Mouse (Mus musculus) hindbrain, embryonic 13.5 days (tissue): Measurements from ENCODE around the gene Cnpy3. TPM values are rescaled to one million over a fixed set of nuclear protein-coding genes. Genes with fewer than 3 reads are reported as not detected.

ENCODE experiments used
- ATAC-seq: fragments of 200-750 bp; cut with Nextera tagmentation; 2 replicates; pipeline ENCODE4 v1.8.0; 2017; ENCODE audit warnings: moderate TSS enrichment; ENCODE audit not compliant: low FRiP score
- H3K27ac ChIP-seq: fragments of 300-500 bp; sonication (generic); 2 replicates; pipeline ENCODE4 v1.5.1; 2015; ENCODE audit warnings: inconsistent platforms, mild to moderate bottlenecking, moderate library complexity
- H3K27me3 ChIP-seq: fragments of 300-500 bp; sonication (generic); 2 replicates; pipeline ENCODE4 v1.6.1; 2015; ENCODE audit warnings: mild to moderate bottlenecking, inconsistent platforms
- H3K36me3 ChIP-seq: fragments of 300-500 bp; sonication (generic); 2 replicates; pipeline ENCODE4 v1.6.1; 2015; ENCODE audit warnings: mild to moderate bottlenecking, inconsistent platforms
- H3K4me1 ChIP-seq: fragments of 300-500 bp; sonication (generic); replicated peaks from 2 replicates; pipeline ENCODE4 v1.6.1; 2015; ENCODE audit warnings: inconsistent platforms
- H3K4me2 ChIP-seq: fragments of 300-500 bp; sonication (generic); 2 replicates; pipeline ENCODE4 v1.6.1; 2015; ENCODE audit warnings: inconsistent platforms, mild to moderate bottlenecking, moderate library complexity
- H3K4me3 ChIP-seq: fragments of 300-500 bp; sonication (generic); 2 replicates; pipeline ENCODE4 v1.5.1; 2015; ENCODE audit warnings: mild to moderate bottlenecking, inconsistent platforms
- H3K9ac ChIP-seq: fragments of 300-500 bp; sonication (generic); 2 replicates; pipeline ENCODE4 v1.6.1; 2015; ENCODE audit warnings: mild to moderate bottlenecking, inconsistent platforms
- H3K9me3 ChIP-seq: fragments of 300-500 bp; sonication (generic); 2 replicates; pipeline ENCODE4 v1.6.1; 2016; ENCODE audit warnings: inconsistent platforms
- WGBS: fragments of 180-500 bp; shearing (Covaris S2); methylation state at CpG from one replicate; pipeline ENCODE4 v1.1.7; 2015; 5-methylcytosine and 5-hydroxymethylcytosine counted together
- polyA plus RNA-seq: library from polyadenylated mRNA; unstranded; fragments of >200 nt; fragmentation: Nextera tagmentation; extraction: Ambion mirVana; gene quantifications from 2 replicates; pipeline ENCODE4 v1.2.1, GENCODE M21; 2015

Gene Cnpy3
- polyA plus RNA-seq, 1 experiment from 2014 or later, result 67.1 TPM

GRCm38 (mm10) chr17:46728021-46728420 lies 24.0 kb downstream of the Cnpy3 start:
- Histone ChIP-seq H3K27ac (no peak overlapping the region), H3K9me3 (no peaks in the 10 kb centered on the region), H3K36me3 (peaks cover 34% of the 10 kb centered on the region), H3K4me3 (no peak overlapping the region), H3K9ac (no peak overlapping the region), H3K27me3 (peaks cover 21% of the 10 kb centered on the region), H3K4me1 (0 out of 2 replicates have a peak, but pooled peaks cover 4% of the 10 kb centered on the region), H3K4me2 (no peak overlapping the region)
- no peak for ATAC-seq
- WGBS, result 44% methylated on average over 6 of the region's 6 CpGs

DNA sequence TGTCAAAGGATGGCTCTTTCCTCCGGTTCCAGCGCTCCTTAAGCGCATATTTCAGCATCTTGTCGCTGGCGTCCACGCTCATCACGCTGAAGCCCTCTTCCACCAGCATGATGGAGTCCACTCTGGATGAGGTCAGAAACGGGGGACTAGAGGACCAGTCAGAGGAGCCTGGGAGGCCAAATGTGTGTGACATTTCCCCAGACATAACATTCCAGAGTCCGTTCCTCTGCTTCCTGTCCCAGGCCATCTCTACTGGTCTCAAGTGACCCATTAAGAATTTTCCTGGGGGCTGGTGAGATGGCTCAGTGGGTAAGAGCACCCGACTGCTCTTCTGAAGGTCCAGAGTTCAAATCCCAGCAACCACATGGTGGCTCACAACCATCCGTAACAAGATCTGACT lies 24.7 kb downstream of the Cnpy3 start:
- peaks cover 39% of the 10 kb centered on the region for H3K36me3 ChIP-seq
- no peaks in the 10 kb centered on the region for H3K9me3 ChIP-seq
- H3K27me3 ChIP-seq, result peaks cover 21% of the 10 kb centered on the region
- H3K27ac ChIP-seq, result no peak overlapping the region
- no peak overlapping the region for H3K4me2 ChIP-seq
- ATAC-seq, result no peak
- H3K4me3 ChIP-seq, result no peak overlapping the region
- H3K4me1 ChIP-seq, result 0 out of 2 replicates have a peak, but pooled peaks cover 4% of the 10 kb centered on the region
- WGBS, result 89% methylated on average over 11 of the region's 11 CpGs
- H3K9ac ChIP-seq, result no peak overlapping the region

- H3K4me1 ChIP-seq, result 0 out of 2 replicates have a peak, but pooled peaks cover 4% of the 10 kb centered on the region
- H3K9me3 ChIP-seq, result no peaks in the 10 kb centered on the region
- peaks cover 52% of the 10 kb centered on the region for H3K36me3 ChIP-seq
- H3K9ac ChIP-seq, result no peak overlapping the region
- H3K27ac ChIP-seq, result no peak overlapping the region
- 92% methylated on average over 26 of the region's 26 CpGs for WGBS
- peaks cover 21% of the 10 kb centered on the region for H3K27me3 ChIP-seq
- no peak overlapping the region for H3K4me2 ChIP-seq
- no peak for ATAC-seq
- no peak overlapping the region for H3K4me3 ChIP-seq
These were observed 26.0 kb downstream of the Cnpy3 start for GRCm38 (mm10) chr17:46725731-46726645.

GRCm38 (mm10) chr17:46725273-46725672 lies 26.7 kb downstream of the Cnpy3 start:
- Histone ChIP-seq H3K27me3 (peaks cover 21% of the 10 kb centered on the region), H3K9me3 (no peaks in the 10 kb centered on the region), H3K36me3 (peaks cover 59% of the 10 kb centered on the region), H3K4me1 (0 out of 2 replicates have a peak, but pooled peaks cover 4% of the 10 kb centered on the region), H3K27ac (no peak overlapping the region), H3K9ac (peak overlapping the region; percentile 25; the same call in 1 of the 2 replicates), H3K4me2 (no peak overlapping the region), H3K4me3 (no peak overlapping the region)
- ATAC-seq, result no peak
- 53% methylated on average over 9 of the region's 9 CpGs for WGBS

DNA sequence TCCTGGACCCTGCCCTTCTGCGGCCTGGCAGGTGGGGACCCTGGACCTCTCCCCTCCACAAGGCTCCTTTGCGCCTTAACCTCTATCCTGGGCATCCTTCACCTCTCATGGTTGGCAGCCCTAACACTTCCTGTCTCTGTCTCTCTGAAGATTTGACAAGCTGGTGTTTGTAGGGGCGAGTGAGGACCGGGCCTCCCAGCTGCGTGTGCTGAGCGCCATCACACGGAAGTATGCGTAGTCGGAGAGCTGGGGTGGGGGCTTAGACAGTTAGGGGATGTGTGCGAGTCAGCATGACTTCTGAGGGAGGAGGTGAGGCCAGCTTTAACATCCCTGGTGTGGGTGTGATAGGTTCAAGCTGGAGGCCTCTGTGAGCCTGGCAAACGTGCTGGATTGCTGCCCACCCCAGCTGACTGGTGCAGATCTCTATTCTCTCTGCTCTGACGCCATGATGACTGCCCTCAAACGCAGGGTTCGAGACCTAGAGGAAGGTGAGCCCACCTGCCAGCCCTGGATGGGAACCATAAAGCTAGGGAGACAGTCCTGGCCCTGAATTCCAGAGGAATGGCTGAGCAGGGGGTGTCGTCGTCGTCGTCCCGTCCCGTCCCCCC lies 27.4 kb downstream of the Cnpy3 start:
- Histone ChIP-seq H3K36me3 (peaks cover 63% of the 10 kb centered on the region), H3K9ac (no peak overlapping the region), H3K27ac (no peak overlapping the region), H3K4me2 (no peak overlapping the region), H3K4me1 (0 out of 2 replicates have a peak, but pooled peaks cover 4% of the 10 kb centered on the region), H3K27me3 (peaks cover 19% of the 10 kb centered on the region), H3K9me3 (no peaks in the 10 kb centered on the region), H3K4me3 (no peak overlapping the region)
- ATAC-seq, result no peak
- 86% methylated on average over 17 of the region's 20 CpGs for WGBS

GRCm38 (mm10) chr17:46721077-46721476 lies 30.9 kb downstream of the Cnpy3 start:
- 84% methylated on average over 7 of the region's 7 CpGs for WGBS
- no peak for ATAC-seq
- H3K4me3 ChIP-seq, result no peak overlapping the region
- H3K36me3 ChIP-seq, result peaks cover 70% of the 10 kb centered on the region
- H3K9ac ChIP-seq, result no peak overlapping the region
- H3K9me3 ChIP-seq, result no peaks in the 10 kb centered on the region
- H3K4me2 ChIP-seq, result no peak overlapping the region
- no peak overlapping the region for H3K27ac ChIP-seq
- H3K27me3 ChIP-seq, result no peaks in the 10 kb centered on the region
- H3K4me1 ChIP-seq, result no peaks in the 10 kb centered on the region

GRCm38 (mm10) chr17:46714756-46715481 lies 37.1 kb downstream of the Cnpy3 start:
- peaks cover 40% of the 10 kb centered on the region for H3K36me3 ChIP-seq
- H3K27ac ChIP-seq, result no peak overlapping the region
- no peak overlapping the region for H3K9ac ChIP-seq
- H3K4me1 ChIP-seq, result peaks cover 19% of the 10 kb centered on the region
- 96% methylated on average over 11 of the region's 11 CpGs for WGBS
- no peak overlapping the region for H3K4me2 ChIP-seq
- H3K27me3 ChIP-seq, result no peaks in the 10 kb centered on the region
- no peak for ATAC-seq
- no peak overlapping the region for H3K4me3 ChIP-seq
- H3K9me3 ChIP-seq, result no peaks in the 10 kb centered on the region

GRCm38 (mm10) chr17:46713849-46714248 lies 38.2 kb downstream of the Cnpy3 start:
- H3K4me2 ChIP-seq, result no peak overlapping the region
- H3K36me3 ChIP-seq, result peaks cover 36% of the 10 kb centered on the region
- H3K4me1 ChIP-seq, result peaks cover 19% of the 10 kb centered on the region
- no peak overlapping the region for H3K27ac ChIP-seq
- H3K4me3 ChIP-seq, result no peak overlapping the region
- H3K9ac ChIP-seq, result no peak overlapping the region
- no peaks in the 10 kb centered on the region for H3K27me3 ChIP-seq
- whole genome bisulfite sequencing, result 94% methylated on average over 9 of the region's 9 CpGs
- ATAC-seq, result no peak
- H3K9me3 ChIP-seq, result no peaks in the 10 kb centered on the region

DNA sequence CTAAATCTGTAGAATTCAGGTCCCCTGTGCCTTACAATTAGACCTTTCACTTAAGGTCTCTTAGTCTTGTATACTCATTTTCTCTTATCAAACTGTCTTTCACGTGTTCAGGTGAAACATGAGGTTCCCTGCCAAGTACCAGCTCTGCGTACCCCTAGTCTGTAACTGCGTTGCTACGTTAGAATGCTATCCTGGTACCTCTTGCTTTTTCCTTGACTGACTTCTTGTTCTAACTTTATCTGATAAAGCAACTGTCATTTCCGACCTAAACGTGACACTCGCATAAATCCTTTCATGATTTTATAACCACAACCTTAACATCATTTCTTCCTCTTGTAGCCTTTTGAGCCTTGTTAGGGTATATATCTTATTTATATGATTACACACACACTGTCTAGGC lies 39.6 kb downstream of the Cnpy3 start:
- no peak for ATAC-seq
- H3K36me3 ChIP-seq, result peaks cover 34% of the 10 kb centered on the region
- no peak overlapping the region for H3K27ac ChIP-seq
- peak overlapping the region; percentile 100 for H3K4me2 ChIP-seq
- peaks cover 19% of the 10 kb centered on the region for H3K4me1 ChIP-seq
- WGBS, result 77% methylated on average over 7 of the region's 7 CpGs
- H3K27me3 ChIP-seq, result no peaks in the 10 kb centered on the region
- H3K9me3 ChIP-seq, result no peaks in the 10 kb centered on the region
- peak overlapping the region; percentile 100 for H3K4me3 ChIP-seq
- peak overlapping the region; percentile 94 for H3K9ac ChIP-seq

DNA sequence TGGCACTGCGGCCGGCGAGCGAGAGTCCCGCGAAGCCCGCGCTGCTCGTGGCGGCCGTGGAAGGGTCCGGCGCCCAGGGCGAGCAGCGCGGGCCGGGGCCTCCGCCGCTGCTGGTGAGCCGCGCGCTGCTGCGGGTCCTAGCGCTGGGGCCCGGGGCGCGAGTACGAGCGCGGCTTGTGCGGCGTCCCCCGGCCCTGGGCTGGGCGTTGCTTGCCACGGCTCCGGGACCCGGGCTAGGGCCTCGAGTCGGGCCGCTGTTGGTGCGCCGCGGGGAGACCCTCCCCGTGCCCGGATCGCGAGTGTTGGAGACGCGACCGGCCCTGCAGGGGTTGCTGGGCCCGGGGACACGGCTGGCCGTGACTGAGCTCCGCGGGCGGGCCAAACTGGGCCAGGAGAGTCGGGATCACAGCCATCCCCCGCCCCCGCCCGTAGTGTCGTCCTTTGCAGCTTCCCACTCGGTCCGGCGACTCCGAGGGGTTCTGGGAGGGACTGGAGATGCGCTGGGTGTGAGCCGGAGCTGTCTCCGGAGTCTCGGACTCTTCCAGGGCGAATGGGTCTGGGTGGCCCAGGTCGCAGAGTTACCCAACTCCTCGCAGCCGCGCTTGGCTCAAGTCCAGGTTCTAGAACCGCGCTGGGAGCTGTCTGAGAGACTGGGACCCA lies 40.3 kb downstream of the Cnpy3 start:
- WGBS, result under 1% methylated on average over 75 of the region's 76 CpGs
- Histone ChIP-seq H3K4me2 (peak overlapping the region; percentile 100), H3K4me1 (peaks cover 19% of the 10 kb centered on the region), H3K9ac (peak overlapping the region; percentile 94), H3K9me3 (no peaks in the 10 kb centered on the region), H3K27ac (peak overlapping the region; percentile 70; the same call in 1 of the 2 replicates), H3K27me3 (no peaks in the 10 kb centered on the region), H3K4me3 (peak overlapping the region; percentile 100), H3K36me3 (peaks cover 30% of the 10 kb centered on the region)
- peak; percentile 8 for ATAC-seq

GRCm38 (mm10) chr17:46710959-46711597 lies 40.9 kb downstream of the Cnpy3 start, which contains the start of gene Pex6:
Pex6 (plus strand) TSS chr17:46711463.
- H3K9ac ChIP-seq, result peak within 1 kb of the TSS; percentile 94
- 7% methylated on average over 36 of the region's 36 CpGs for WGBS

More at GRCm38 (mm10) chr17:46710959-46711597, 40.9 kb downstream of the Cnpy3 start, which contains the start of gene Pex6:
- Histone ChIP-seq H3K27me3 (no peaks in the 10 kb centered on the region), H3K4me1 (peaks cover 24% of the 10 kb centered on the region), H3K36me3 (peaks cover 24% of the 10 kb centered on the region), H3K27ac (peak within 1 kb of the TSS; percentile 84), H3K9me3 (no peaks in the 10 kb centered on the region), H3K4me3 (peak within 1 kb of the TSS; percentile 100), H3K4me2 (peak within 1 kb of the TSS; percentile 100)
- ATAC-seq, result peak; percentile 91
